Mouse (Mus musculus): ENCODE results near the gene Tmem121.
"Not testable (repeated sequence)": the region's sequence is repeated elsewhere in the genome, so short reads cannot be mapped to it uniquely, and the experiment has no call there.

The Tmem121 gene

DNA sequence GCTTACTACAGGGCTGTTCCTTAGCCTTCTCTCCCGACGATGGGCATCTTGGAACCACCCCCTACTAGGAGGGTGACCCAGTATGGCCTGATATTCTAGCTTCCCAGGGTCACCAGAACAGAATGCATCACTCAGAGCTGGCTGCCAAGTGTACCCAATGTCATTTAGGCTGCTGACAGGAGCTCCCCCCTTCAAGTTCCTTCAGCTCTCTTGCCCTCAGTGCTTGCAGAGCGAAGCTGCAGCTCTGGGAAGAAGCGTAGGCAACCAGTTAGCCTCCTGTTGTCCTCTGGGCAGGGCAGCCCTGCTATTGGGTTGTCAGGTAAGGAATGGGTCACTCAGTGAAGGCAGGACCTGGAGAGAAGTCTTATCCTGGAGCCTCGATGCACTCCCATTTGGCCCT is 785 bp upstream of the Tmem121 start:
- in situ Hi-C loops (cut with MboI; ENCODE audit: unreplicated experiment in 2 of 2), result loop anchor here (5.0 to 10.0 kb wide), 3 partner anchors 38 to 180 kb away; partner anchors contain the start of genes Crip1 (in 2 of the 2) and Brf1 (in 1 of the 2)

DNA sequence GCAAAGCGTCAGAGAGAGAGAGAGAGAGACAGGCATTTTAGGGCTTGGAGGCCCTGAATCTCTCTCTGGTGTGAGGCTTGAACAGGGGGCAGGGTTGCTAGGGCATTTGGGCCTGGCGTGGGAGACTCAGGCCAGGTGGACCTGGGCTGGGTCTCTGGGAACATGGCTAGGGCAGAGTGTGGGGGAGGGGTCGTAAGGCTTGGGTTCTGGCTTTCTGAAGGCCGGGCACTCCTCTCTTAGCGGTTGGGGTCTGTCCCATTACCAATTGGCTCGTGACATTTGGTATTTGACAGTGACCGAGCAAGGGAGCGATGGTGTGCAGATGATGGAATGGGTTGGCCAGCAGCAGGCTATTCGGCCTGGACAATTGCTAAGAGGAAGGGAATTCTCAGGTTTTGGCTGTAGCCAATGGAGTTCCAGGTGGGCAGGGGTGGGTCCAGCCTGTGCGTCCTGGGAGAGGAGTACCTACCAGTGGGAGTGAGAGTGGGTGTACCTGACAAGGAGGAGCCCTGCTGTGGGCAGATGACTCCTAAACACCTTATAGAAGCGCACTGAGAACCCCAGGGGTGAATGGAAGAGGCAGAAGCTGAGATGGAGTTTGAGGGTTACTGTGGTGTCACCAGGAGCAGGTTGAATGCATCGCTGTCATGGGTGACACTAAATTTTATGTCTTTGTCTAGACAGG is 738 bp downstream of the Tmem121 start:
- in situ Hi-C loops (cut with MboI; ENCODE audit: unreplicated experiment in 2 of 2), result loop anchor here (5.0 to 10.0 kb wide), 3 partner anchors 39 to 182 kb away; partner anchors contain the start of genes Crip1 (in 2 of the 2) and Brf1 (in 1 of the 2)

DNA sequence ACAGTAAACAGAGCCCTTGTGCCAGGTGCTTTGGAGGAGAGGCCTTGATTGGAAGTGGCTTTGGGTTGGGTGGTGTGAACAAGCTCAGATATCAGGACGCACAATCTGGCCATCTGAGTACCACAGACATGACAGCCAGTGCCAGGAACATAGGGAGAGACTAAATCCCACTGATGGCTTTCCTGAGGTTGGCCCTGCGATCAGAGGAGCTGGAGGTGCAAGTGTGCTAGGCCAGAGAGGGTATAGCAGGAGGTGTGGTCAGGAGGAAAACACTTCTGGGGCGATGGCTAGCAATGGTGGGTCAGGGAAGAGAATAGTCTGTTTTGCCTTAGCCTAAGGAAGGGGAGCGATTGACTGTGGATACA is 1.3 kb downstream of the Tmem121 start:
- in situ Hi-C loops (cut with MboI; ENCODE audit: unreplicated experiment in 2 of 2), result loop anchor here (5.0 to 10.0 kb wide), 3 partner anchors 40 to 182 kb away; partner anchors contain the start of genes Crip1 (in 2 of the 2) and Brf1 (in 1 of the 2)

DNA sequence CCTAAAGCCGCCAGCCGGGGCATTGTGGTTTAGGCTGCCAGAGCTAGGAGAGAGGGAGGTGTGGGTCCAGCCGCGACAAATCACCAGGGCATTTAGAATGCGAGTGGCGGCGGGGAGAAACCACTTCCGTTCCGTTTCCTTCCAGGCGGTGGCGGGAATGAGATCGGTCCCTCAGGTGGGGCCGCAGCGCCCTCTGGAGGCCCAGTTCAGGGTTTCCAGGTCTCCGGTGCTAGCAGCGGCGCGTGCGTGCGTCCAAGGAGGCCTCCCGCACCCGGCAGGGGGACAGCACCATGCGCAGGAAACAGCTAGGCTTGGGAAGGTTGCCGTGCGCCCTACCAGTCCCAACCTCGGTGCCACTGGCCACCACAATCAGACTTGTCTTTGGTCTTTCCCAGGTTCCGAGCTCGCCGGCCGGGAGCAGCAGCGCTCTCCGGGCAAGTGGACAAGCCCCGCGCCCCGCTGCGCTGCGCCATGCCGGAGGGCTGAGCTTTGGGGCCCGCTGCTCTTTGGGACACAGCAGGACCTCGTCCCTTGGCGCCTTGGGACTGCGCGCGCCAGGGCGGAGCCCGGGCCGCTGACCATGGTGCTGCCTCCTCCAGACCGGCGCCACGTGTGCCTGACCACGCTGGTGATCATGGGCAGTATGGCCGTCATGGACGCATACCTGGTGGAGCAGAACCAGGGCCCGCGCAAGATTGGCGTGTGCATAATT is 2.0 kb downstream of the Tmem121 start:
- in situ Hi-C loops (cut with MboI; ENCODE audit: unreplicated experiment in 2 of 2), result loop anchor here (5.0 to 10.0 kb wide), 3 partner anchors 40 to 183 kb away; partner anchors contain the start of genes Crip1 (in 2 of the 2) and Brf1 (in 1 of the 2)

DNA sequence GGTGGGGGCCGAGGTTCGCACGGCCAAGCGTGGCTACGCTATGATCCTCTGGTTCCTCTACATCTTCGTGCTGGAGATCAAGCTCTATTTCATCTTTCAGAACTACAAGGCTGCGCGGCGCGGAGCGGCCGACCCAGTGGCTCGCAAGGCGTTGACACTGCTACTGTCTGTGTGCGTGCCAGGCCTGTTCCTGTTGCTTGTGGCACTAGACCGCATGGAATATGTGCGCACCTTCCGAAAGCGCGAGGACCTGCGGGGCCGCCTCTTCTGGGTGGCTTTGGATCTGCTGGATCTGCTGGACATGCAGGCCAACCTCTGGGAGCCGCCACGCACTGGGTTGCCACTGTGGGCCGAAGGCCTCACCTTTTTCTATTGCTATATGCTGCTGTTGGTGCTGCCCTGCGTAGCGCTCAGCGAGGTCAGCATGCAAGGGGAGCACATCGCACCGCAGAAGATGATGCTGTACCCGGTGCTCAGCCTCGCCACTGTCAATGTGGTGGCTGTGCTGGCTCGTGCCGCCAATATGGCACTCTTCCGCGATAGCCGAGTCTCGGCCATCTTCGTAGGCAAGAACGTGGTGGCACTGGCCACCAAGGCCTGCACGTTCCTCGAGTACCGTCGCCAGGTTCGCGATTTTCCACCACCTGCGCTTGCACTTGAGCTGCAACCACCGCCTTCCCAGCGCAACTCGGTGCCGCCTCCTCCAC is 2.8 kb downstream of the Tmem121 start:
- in situ Hi-C loops (cut with MboI; ENCODE audit: unreplicated experiment in 2 of 2), result loop anchor here (5.0 to 10.0 kb wide), 3 partner anchors 41 to 184 kb away; partner anchors contain the start of genes Crip1 (in 2 of the 2) and Brf1 (in 1 of the 2)

DNA sequence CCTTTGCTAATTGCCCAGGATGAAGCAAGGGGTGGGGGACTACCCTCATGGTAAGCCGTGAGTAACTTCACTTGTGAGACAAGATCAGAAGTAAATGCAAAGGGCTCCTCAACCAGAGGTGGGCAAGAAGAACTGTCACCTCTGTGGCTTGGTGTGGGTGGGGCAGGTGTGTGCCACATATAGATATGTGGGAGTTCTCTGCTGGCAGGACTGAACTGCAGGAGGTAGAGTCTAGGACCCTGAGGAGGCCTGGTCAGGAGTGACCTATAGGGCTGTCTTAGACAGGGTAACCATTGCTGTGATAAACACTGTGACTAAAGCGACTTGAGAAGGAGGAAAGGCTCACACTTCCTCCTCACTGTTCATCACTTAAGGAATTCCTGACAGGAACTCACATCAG is 7.7 kb downstream of the Tmem121 start:
- in situ Hi-C loops (cut with MboI; ENCODE audit: unreplicated experiment in 2 of 2), result no loop called here

DNA sequence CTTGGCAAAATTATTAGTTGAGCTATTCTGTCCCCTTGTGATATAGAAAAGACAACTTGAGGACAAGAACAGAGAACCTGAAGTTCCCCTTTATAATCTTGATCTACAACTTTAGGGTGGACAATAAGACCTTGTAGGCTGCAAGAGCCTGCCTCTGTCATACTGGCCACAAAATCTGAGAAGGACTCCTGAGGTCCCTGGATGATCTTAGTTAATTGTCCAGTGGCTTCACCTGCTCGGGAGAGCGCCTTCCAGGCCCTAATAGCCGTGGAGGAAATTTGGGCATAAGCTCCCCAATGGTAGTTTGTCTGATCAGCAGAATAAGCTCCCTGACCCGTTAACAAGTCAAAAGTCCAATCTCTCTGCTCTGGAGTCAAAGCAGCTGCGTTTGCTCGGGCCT is 13.4 kb downstream of the Tmem121 start:
- in situ Hi-C loops (cut with MboI; ENCODE audit: unreplicated experiment in 2 of 2), result not testable (repeated sequence)

DNA sequence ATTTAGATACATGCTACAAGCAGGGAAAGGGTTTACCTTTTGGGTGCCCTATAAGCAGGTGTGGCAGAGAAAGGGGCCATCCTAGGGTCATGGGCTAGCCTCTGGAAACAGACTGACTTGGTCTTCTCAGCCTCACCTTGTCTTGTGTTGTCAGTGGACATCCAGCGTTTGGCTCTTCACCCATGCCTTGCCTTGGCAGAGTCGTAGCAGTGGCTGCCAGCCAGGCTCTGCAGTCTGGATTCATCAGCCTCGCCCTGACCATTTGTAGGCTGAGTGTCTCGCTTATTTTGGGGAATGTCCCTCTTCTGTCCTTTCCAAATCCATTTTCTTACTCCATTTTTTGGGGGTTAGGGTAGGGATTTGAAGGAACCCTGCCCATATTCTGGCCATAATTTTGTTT is 15.6 kb downstream of the Tmem121 start:
- in situ Hi-C loops (cut with MboI; ENCODE audit: unreplicated experiment in 2 of 2), result loop anchor here (25.0 kb wide), 6 partner anchors 611 to 1411 kb away; no protein-coding TSS in a partner anchor

DNA sequence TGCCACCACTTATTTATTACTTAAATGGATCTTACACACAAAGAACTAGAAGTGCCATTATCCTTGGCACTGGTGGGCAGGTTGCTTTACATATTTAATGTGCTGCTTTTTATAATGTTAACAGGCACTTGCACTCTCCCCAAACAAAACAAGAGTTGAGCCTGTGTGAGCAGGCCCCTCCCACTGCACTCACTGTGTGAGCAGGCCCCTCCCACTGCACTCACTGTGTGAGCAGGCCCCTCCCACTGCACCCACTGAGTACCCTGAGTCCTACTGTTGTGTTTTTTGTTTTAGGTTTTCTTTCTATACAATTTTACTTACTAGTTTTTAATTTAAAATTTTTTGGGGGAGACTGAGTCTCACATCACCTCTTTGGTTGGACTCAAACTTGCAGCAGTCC is 16.3 kb downstream of the Tmem121 start:
- in situ Hi-C loops (cut with MboI; ENCODE audit: unreplicated experiment in 2 of 2), result loop anchor here (25.0 kb wide), 6 partner anchors 610 to 1410 kb away; no protein-coding TSS in a partner anchor

DNA sequence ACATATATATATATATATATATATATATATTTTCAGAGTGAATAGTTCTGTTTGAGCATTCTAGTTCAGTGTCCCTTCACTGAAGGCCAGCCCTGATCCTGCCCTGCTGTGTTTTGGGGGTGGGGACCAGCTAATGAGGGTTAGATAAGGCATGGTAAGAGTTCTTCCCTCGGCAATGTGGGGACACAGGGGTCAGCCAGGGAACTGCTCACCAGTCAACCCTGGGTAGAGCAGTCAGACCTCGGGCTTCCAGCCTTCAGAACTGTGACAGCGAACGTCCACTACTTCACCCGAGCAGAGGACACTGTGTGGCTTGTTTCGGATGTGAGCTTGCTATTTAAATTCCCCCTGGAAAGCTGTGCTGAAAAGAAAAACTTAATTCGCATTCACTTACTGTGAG is 17.8 kb downstream of the Tmem121 start:
- in situ Hi-C loops (cut with MboI; ENCODE audit: unreplicated experiment in 2 of 2), result loop anchor here (25.0 kb wide), 6 partner anchors 609 to 1409 kb away; no protein-coding TSS in a partner anchor

DNA sequence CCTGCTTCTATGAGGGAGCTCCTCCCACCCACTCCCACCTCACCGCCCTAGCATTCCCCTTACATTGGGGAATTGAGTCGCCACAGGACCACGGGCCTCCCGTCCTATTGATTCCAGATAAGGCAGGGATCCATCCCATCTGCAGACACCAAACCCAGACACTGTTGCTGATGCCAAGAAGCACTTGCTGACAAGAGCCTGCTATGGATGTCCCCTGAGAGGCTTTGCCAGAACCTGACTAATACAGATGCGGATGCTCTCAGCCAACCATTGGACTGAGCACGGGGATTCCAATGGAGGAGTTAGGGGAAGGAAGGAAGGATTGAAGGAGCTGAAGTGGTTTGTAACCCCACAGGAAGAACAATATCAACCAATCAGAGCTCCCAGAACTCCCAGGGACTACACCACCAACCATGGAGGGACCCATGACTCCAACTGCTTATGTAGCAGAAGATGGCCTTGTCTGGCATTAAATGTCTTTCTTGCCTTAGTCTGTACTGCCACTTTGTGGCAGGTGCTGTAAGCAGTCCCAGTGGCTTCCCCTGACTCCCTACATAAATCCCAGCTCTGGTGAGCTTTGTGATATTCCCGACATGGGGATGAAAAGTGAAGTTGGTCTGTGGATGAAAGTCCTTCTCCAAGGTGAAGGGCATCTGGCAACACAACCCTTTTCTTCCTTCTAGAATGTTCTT is 19.7 kb downstream of the Tmem121 start:
- in situ Hi-C loops (cut with MboI; ENCODE audit: unreplicated experiment in 2 of 2), result loop anchor here (25.0 kb wide), 6 partner anchors 607 to 1407 kb away; no protein-coding TSS in a partner anchor

DNA sequence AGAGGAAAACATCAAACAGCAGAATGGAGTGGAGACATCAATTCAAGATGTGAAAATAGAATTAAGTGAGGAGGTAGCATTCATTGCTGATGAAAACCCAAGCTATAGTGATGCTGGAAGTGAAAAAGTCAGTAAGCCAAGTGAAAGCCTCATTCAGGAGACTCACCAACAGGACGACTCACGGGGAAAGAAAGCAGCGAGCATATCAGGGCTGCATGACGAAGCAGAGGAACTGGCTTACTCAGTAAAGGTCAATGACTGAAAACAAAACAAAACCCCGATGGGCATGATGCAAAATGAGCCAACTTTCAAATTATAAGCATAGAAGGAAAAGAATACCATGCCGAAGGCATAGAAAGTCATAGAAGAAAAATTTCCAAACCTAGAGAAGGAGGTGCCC is 22.0 kb downstream of the Tmem121 start:
- in situ Hi-C loops (cut with MboI; ENCODE audit: unreplicated experiment in 2 of 2), result loop anchor here (25.0 kb wide), 6 partner anchors 605 to 1405 kb away; no protein-coding TSS in a partner anchor

DNA sequence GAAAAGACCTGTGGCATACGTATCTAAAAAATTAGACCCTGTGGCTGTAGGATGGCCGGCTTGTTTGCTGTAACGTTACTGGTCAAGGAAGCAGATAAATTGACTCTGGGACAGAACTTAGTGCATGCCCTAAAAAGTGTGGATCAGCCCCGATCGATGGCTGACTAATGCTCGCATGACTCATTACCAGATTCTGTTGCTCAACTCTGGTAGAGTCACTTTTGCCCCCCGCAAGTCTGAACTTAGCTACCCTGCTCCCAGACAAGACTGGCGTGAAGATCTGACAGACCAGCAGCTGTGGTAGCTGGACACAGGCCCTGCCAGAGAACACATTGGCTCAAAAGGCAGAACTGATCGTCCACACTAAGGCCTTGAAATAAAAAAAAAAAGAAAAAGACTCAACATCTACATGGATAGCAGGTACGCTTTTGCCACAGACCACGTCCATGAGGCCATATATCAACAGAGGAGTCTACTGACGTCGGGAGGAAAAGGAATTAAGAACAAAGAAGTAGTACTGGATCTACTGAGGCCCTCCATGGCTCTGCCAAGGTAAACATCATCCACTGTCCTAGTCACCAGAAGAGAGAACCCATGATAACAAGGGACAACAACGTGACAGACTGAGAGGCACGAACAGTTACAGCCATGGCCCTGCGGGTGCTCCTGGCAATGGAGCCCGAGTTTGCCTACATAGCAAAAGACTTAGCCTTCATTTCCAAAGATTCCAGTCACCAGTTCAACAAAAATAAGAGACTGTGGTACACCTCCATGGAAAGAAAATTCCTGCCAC is 25.1 kb downstream of the Tmem121 start:
- in situ Hi-C loops (cut with MboI; ENCODE audit: unreplicated experiment in 2 of 2), result loop anchor here (10.0 to 25.0 kb wide), 10 partner anchors 394 to 1402 kb away; no protein-coding TSS in a partner anchor

DNA sequence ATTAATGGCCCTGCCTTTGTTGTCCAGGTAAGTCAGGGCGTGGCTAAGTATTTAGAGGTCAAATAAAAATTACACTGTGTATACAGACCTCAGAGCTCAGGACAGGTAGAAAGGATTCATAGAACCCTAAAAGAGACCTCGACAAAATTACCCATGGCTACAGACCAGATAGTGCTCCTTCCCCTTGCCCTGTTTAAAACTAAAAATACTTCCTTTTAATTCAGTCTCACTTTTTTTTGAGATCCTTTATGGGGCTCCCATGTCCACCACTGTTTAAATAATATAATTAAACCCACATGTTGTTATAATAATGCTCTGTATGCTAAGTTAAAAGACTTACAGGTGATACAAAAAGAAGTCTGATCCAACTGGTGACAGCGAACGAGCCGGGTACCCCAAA is 26.0 kb downstream of the Tmem121 start:
- in situ Hi-C loops (cut with MboI; ENCODE audit: unreplicated experiment in 2 of 2), result loop anchor here (10.0 to 25.0 kb wide), 10 partner anchors 393 to 1401 kb away; no protein-coding TSS in a partner anchor

DNA sequence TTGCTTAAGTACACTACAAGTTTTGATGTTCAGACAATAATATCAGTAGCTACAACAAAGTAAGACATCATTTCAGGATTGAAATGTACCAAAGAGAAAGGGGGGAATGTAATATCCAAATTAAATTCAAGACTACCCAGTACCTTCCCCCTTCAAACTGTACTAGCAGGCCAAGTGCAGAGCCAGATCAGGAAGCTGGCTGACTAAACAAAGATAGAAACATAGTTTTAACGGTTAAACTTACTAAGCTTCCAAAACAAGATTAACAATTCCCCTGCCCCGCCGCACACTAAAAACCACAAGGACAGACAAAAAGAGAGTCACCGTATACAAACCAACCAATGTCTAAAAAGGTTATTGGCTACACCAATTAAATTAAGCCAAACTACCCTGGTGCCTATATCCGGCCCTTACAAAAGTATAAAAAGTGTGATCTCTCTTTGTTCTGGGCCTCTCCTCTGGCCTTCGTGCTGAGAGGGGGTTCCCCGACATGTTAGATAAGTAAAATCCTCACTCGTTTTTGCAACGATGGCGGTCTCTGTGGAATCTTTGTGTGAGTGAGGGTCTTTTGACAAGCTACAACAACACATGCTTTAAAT is 26.7 kb downstream of the Tmem121 start:
- in situ Hi-C loops (cut with MboI; ENCODE audit: unreplicated experiment in 2 of 2), result loop anchor here (10.0 to 25.0 kb wide), 10 partner anchors 392 to 1400 kb away; no protein-coding TSS in a partner anchor

DNA sequence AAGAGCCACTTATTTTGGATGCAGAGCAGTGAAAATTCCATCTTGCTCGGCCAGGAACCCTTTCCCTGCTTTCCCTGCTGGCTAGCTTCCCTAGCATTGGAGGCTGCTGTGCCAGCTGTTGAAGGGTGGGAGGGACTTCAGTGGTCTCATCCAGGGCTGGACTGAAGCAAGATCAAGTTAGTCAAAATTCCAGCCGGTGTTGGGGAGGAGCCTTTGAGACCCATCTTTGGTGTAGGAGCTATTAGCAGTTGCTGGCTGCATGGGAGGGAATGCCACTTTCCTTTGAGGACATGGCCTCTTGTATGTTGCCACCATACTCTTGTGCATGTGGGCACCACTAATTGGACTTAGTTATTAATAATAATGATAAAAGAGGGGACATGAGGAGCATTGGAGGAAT is 27.5 kb downstream of the Tmem121 start:
- in situ Hi-C loops (cut with MboI; ENCODE audit: unreplicated experiment in 2 of 2), result loop anchor here (10.0 to 25.0 kb wide), 10 partner anchors 392 to 1399 kb away; no protein-coding TSS in a partner anchor

DNA sequence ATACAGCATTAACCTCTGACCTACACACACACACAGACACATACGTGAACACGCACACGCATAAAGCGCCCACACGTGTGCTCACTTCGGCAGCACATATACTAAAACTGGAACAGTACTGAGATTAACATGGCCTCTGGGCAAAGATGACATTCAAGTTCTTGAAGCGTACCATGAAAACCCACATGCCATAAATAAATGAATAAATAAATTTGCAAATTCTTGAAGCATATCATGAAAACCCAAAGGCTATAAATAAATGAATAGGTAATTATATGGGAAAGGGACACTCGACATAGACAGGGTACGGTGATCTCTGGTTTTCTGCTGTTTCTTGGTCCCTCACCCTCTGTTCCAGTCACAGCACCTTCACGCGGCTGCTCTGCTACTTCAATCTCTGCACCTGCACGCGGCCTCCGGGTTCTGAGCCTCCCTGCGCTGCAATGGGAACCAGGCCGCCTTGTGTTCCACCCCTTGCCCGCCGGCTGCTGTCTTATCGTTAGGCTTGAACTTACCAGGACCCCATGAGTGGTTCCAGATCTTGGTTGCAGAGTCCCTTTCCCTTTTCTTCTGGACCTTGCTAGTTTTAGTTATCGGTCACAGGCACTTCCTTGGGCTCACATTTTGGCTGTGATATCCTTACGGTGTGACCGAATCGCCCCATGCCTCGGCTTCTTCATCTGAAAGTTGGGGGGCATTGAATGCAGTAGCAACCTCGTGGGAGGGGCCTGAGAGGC is 28.5 kb downstream of the Tmem121 start:
- in situ Hi-C loops (cut with MboI; ENCODE audit: unreplicated experiment in 2 of 2), result loop anchor here (10.0 to 25.0 kb wide), 10 partner anchors 391 to 1398 kb away; no protein-coding TSS in a partner anchor
